Mouse (Mus musculus): Measurements from ENCODE around the gene Lamc3.

DNA sequence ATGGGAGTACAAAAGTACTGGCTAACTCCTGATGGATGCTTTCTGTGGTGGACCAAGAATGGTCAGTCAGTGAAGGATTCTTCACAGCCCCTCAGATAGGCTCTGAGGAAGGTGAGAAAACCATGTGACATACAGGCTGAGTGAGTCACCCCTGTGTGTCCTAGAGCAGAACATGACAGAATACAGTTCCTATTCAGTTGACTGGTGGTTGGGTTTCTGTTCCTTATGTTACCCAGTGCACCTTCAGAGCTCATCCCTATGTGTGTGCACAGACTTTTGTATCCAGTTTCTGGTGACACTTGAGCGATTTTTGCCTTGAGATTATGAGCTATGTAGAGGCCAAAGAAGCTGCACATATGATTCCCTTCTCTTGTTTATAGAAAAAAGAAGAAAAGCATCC, 100.7 kb downstream of the Lamc3 start:
- no peak for TF ChIP-seq CTCF (IDR thresholded peaks at IDR 0.05)
- no peak for TF ChIP-seq POLR2A (IDR thresholded peaks at IDR 0.05; ENCODE audit: insufficient read depth, low read depth, low read length)
- TF ChIP-seq EP300 (IDR thresholded peaks at IDR 0.05; ENCODE audit: insufficient read depth, low read depth, low read length) = no peak

Measured in heart, adult 2 months (tissue).